Mouse (Mus musculus) forebrain, embryonic 13.5 days (tissue): ENCODE measurements around the gene Amigo1. TPM values are rescaled to one million over a fixed set of nuclear protein-coding genes. Genes with fewer than 3 reads are reported as not detected.

Source experiments
- ATAC-seq: fragments of 200-750 bp; cut with Nextera tagmentation; 2 replicates; pipeline ENCODE4 v1.8.0; 2017
- H3K27ac ChIP-seq: fragments of 300-500 bp; sonication (generic); 2 replicates; pipeline ENCODE4 v1.5.1; 2015; ENCODE audit warnings: inconsistent platforms, mild to moderate bottlenecking, moderate library complexity
- H3K27me3 ChIP-seq: fragments of 300-500 bp; sonication (generic); 2 replicates; pipeline ENCODE4 v1.6.1; 2015; ENCODE audit warnings: mild to moderate bottlenecking, inconsistent platforms
- H3K36me3 ChIP-seq: fragments of 300-500 bp; sonication (generic); 2 replicates; pipeline ENCODE4 v1.6.1; 2015; ENCODE audit warnings: mild to moderate bottlenecking, inconsistent platforms; ENCODE audit not compliant: poor library complexity, severe bottlenecking
- H3K4me1 ChIP-seq: fragments of 300-500 bp; sonication (generic); 2 replicates; pipeline ENCODE4 v1.6.1; 2015; ENCODE audit warnings: inconsistent platforms
- H3K4me2 ChIP-seq: fragments of 300-500 bp; sonication (generic); 2 replicates; pipeline ENCODE4 v1.6.1; 2015; ENCODE audit warnings: inconsistent platforms, mild to moderate bottlenecking, moderate library complexity
- H3K4me3 ChIP-seq: fragments of 300-500 bp; sonication (generic); 2 replicates; pipeline ENCODE4 v1.5.1; 2015; ENCODE audit warnings: mild to moderate bottlenecking, inconsistent platforms
- H3K9ac ChIP-seq: fragments of 300-500 bp; sonication (generic); 2 replicates; pipeline ENCODE4 v1.6.1; 2015; ENCODE audit warnings: mild to moderate bottlenecking, inconsistent platforms
- H3K9me3 ChIP-seq: fragments of 300-500 bp; sonication (generic); replicated peaks from 2 replicates; pipeline ENCODE4 v1.6.1; 2016; ENCODE audit warnings: inconsistent platforms
- whole genome bisulfite sequencing: fragments of 180-500 bp; shearing (Covaris S2); methylation state at CpG from one replicate; pipeline ENCODE4 v1.1.7; 2015; 5-methylcytosine and 5-hydroxymethylcytosine counted together
- polyA plus RNA-seq: library from polyadenylated mRNA; unstranded; fragments of >200 nt; fragmentation: Nextera tagmentation; extraction: Ambion mirVana; gene quantifications from 2 replicates; pipeline ENCODE4 v1.2.1, GENCODE M21; 2015

Amigo1 gene
- 6.4 and 8.1 TPM in 2 replicates for polyA plus RNA-seq

DNA sequence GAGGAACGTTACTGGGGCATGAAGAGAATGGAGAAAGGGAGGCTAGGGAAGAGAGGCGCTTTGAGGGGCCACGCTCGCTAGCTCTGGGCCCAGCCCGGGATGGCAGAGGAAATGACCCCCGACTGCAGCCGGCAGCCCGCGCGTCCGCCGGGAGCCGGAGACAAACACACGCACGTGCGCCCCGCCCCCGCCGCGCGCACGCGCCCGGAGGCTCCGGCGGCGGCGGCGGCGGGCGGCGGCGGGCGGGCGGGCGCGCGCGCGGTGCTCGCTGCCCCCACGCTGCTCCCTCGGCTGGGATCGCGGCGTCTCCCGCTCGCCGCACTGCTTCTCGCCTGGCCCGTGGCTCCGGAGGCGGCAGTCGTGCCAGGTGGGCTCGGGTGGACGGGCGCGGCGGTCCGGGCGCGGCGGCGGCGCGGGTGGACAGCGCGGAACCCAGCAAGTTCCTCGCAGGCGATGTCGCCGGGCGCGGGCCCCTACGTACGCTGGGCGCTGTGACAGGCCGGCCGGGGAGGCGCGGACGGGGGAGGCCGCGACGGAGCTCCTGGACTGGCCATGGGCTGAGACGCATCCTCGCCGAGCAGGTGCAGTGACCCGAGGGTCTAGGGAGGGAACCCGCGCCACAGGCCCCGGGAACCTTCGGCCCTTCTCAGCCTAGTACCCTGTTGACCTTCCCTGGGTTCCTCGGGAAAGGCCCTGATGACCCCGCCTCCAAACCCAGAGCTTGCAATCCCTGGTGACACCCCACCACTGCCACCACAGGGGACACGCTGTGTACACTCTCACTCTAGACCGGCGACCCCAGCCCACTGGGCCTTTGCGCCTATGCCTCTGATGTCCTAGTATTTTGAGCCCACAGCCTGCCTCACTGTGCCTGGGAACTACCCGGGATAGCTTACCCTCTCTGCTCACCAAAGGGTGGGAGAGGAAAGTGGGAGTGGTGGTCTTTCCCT, at the start of gene Amigo1:
Gene Amigo1, plus strand, starts transcription at position 238 of the 950 bp plus-strand sequence.
- no peak within 1 kb of the TSS for H3K27ac ChIP-seq
- peak; percentile 79 for ATAC-seq

DNA sequence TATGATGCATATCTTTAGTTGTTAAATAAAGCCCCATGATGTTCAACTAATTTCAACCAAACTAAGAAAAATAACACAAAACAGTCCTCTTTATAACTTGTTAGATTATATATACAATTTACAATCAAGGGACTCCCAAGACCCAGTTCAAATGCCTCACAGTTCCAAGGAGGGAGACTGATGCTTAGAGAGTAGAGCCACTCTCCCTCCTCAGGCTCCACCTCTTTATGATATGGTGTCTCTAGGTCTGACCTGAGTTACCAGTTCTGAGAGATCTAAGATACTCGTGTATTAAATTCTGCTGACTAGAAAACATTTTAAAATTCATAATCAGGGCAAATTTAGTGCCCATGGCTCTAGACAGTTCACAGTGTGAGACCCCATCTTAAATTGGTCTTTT, 47.0 kb upstream of the Amigo1 start:
- no peak for ATAC-seq

More for the DNA sequence above, at the start of gene Amigo1:
- Histone ChIP-seq H3K27me3 (peaks cover 11% of the 10 kb centered on the region), H3K4me2 (peak within 1 kb of the TSS; percentile 81), H3K9me3 (no peaks in the 10 kb centered on the region), H3K9ac (peak within 1 kb of the TSS; percentile 78), H3K36me3 (peaks cover 18% of the 10 kb centered on the region), H3K4me3 (peak within 1 kb of the TSS; percentile 79), H3K4me1 (peaks cover 42% of the 10 kb centered on the region)
- WGBS, result 1% methylated on average over 55 of the region's 100 CpGs

DNA sequence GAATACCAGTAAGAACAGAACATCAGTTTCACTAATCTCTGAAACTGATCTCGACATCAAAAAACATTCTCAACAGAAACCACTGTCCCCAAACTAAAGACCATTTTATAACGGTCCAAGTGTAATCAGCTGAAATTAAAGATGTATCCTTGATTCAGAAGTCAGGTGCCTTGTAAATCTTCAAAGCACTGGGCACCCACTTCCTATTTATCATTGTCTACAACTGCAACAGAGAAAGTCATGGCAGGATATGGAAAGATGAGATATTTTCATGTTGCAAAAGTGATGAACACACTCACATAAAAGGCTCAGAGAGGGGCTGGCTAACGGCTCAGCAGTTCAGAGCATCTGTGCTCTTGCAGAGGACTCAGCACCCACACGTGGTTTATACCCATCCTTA, 45.3 kb upstream of the Amigo1 start:
- Histone ChIP-seq H3K9ac (no peak overlapping the region), H3K36me3 (peaks cover 13% of the 10 kb centered on the region), H3K4me2 (no peak overlapping the region), H3K27ac (no peak overlapping the region), H3K9me3 (no peaks in the 10 kb centered on the region), H3K4me1 (peaks cover 20% of the 10 kb centered on the region), H3K27me3 (no peaks in the 10 kb centered on the region), H3K4me3 (no peak overlapping the region)
- WGBS, result 76% methylated on average over 4 of the region's 4 CpGs
- no peak for ATAC-seq

More for the DNA sequence above, 47.0 kb upstream of the Amigo1 start:
- Histone ChIP-seq H3K4me3 (no peak overlapping the region), H3K27me3 (no peaks in the 10 kb centered on the region), H3K27ac (no peak overlapping the region), H3K4me2 (no peak overlapping the region), H3K36me3 (peaks cover 13% of the 10 kb centered on the region), H3K9ac (no peak overlapping the region), H3K9me3 (no peaks in the 10 kb centered on the region), H3K4me1 (peaks cover 7% of the 10 kb centered on the region)
- WGBS, result 92% methylated on average over 1 of the region's 1 CpGs

DNA sequence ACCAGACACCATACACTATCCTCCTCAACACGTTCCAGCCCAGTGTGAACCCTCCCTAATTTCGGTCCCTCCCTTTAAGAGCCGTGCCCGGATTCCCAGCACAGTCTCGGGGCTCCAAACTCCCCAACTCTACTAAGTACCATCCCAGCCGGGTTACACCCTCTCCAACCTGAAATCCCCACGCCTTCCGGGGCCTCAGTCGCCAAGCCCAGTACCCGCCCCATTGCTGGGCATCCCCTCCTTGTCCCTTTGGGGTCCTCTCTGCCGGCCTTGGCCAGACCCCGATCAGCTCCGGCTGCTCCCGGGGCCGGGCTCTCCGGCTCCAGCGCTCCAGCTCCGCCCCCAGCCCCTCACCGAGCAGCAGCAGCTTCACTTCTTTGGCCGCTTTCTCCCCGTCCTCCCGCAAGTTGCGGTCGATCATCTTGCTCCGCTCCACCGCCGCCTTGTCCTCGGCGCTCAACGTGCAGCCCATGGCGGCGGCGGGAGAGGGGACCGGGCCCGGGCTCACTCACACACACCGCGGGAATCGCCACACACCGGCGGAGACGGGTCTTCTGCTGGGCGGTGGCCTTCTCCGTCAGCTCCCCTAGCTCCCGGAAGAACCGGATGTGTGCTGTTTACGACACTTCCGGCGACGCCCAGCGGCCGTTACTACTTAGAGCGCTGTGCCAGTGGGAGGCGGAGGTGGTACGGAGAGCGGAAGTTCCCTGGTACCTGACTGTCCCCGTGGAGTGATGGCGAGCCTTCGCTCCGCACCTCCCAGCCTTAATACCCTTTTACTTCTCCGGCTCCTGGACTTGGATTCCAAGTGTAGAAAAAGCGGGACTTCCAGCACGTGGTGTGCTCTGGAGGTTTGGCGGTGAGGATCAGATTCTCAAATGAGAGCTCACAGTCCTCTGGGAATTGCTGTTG, 40.3 kb upstream of the Amigo1 start, which contains the start of gene Gnai3:
Gene Gnai3, minus strand, starts transcription at position 613 of the 912 bp plus-strand sequence.
- Histone ChIP-seq H3K9me3 (no peaks in the 10 kb centered on the region), H3K27ac (peak within 1 kb of the TSS; percentile 91), H3K36me3 (no peaks in the 10 kb centered on the region), H3K4me2 (peak within 1 kb of the TSS; percentile 72), H3K27me3 (no peaks in the 10 kb centered on the region), H3K9ac (peak within 1 kb of the TSS; percentile 93), H3K4me3 (peak within 1 kb of the TSS; percentile 96), H3K4me1 (peaks cover 35% of the 10 kb centered on the region)
- under 1% methylated on average over 61 of the region's 63 CpGs for WGBS
- ATAC-seq, result peak; percentile 96

DNA sequence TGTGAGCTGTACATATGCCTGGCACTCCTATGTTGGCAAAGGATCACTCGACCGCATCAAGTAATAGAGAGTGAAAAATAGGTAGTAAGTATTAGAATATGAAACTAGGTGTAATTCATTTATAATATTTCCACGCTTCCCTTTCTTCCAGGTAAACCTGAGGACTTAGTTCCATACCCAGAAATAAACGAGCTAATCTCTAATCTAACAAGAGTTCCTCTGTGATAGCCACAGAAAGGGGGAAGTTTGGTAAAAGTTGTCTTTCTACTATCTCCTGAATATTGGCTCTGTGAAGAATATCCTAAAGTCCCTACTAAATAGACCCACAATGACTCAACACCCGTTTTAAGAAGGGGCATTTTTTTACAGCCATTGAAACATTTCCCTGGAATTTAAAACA, 39.5 kb upstream of the Amigo1 start:
- Histone ChIP-seq H3K36me3 (no peaks in the 10 kb centered on the region), H3K9ac (peak overlapping the region; percentile 93), H3K9me3 (no peaks in the 10 kb centered on the region), H3K4me2 (peak overlapping the region; percentile 72), H3K27ac (peak overlapping the region; percentile 91; the same call in 1 of the 2 replicates), H3K4me1 (peaks cover 35% of the 10 kb centered on the region), H3K4me3 (peak overlapping the region; percentile 96), H3K27me3 (no peaks in the 10 kb centered on the region)
- WGBS, result 59% methylated on average over 5 of the region's 5 CpGs
- ATAC-seq, result no peak

DNA sequence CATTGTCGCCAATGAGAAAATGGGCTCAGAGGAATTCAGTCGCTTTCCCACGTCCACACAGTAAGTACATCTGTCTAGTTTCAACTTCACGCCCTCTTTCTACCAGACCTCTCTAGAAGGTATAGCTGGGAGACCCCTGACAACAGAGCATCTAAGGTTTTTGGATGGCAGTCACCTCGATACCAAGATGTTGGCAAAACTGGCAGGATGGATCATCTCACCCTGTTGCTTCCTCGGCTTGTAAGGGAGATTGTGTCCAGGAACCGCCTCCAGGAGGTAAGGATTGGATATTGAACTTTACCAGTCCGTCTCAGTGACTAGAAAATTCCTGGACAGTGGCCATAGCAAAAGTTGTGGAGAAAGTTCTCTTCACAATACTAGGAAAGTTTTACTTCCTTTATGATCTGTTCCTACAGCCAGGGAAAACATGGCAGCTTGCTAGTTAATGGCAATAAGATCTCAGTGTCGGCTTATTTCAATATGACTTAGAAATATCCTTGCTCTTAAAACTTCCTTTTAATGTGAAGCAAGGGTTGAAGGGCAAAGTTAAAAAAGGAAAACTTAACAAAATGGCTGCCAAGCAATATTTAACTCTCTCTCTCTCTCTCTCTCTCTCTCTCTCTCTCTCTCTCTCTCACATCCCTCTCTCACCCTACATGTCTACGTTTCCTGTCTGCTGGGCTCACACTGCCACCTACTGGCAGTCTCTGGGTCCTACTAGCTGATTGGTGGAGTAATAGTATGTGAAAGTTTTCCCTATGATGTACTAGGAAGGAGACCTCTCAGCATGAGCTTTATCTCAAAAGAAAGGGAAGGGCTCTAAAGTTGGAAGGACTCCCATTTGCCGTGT, 38.5 kb upstream of the Amigo1 start:
- 66% methylated on average over 11 of the region's 11 CpGs for WGBS
- H3K9me3 ChIP-seq, result no peaks in the 10 kb centered on the region
- H3K36me3 ChIP-seq, result no peaks in the 10 kb centered on the region

DNA sequence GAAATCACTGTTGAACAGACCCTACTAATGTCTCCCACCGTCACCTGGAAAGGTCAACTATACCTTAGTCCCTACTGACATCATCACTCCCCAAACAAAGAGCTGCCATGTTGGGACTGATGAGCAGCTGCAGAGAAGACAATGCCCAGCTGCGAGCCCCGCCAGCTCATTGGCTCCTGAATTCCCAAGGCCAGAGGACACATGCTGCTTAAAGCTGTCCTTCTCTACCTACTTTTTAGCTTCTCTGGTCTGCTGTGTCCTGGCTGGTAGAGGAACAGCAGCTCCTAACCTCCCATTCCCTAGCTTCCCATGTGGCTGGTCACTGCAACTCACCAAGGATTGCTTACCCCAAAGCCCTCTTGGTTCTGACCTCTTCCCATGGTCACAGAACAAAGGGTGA, 33.8 kb upstream of the Amigo1 start:
- 79% methylated on average over 3 of the region's 3 CpGs for WGBS

More for the DNA sequence above, 38.5 kb upstream of the Amigo1 start:
- Histone ChIP-seq H3K9ac (no peak overlapping the region), H3K27me3 (no peaks in the 10 kb centered on the region), H3K27ac (no peak overlapping the region), H3K4me1 (peaks cover 35% of the 10 kb centered on the region), H3K4me3 (no peak overlapping the region), H3K4me2 (no peak overlapping the region)
- peak; percentile 60 for ATAC-seq

DNA sequence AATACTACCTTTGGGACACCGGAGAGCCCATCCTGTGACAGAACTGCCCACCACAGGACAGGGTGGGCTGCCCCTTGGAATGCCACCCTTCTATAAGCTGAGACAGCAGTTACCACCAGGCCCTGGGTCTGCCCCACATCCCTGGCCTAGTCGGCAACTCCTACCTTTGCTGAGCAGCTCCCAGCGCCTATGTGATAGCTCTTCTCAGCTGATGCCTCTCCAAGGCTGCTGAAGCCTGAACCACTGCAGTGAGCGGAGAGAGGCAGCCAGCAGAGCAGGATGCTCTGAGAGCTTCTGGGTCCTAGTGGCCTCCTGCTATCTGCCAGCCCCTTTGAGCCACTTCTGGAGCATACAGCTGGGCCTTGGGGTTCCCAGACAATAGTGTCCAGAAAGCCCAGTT, 31.5 kb upstream of the Amigo1 start, which contains the start of gene Gpr61:
Gene Gpr61, minus strand, starts transcription at position 227 of the 400 bp plus-strand sequence.
- peak within 1 kb of the TSS; percentile 48 for H3K9ac ChIP-seq
- 0 out of 2 replicates have a peak within 1 kb of the TSS, but pooled peaks have one; percentile 19 for H3K4me2 ChIP-seq
- 40% methylated on average over 4 of the region's 4 CpGs for WGBS
- H3K9me3 ChIP-seq, result no peaks in the 10 kb centered on the region
- no peaks in the 10 kb centered on the region for H3K36me3 ChIP-seq
- peaks cover 16% of the 10 kb centered on the region for H3K4me1 ChIP-seq
- H3K27ac ChIP-seq, result peak within 1 kb of the TSS; percentile 35; the same call in 1 of the 2 replicates
- no peaks in the 10 kb centered on the region for H3K27me3 ChIP-seq
- ATAC-seq, result no peak
- H3K4me3 ChIP-seq, result 0 out of 2 replicates have a peak within 1 kb of the TSS, but pooled peaks have one; percentile 2

More for the DNA sequence above, 33.8 kb upstream of the Amigo1 start:
- no peaks in the 10 kb centered on the region for H3K9me3 ChIP-seq
- ATAC-seq, result no peak
- no peaks in the 10 kb centered on the region for H3K27me3 ChIP-seq
- H3K9ac ChIP-seq, result no peak overlapping the region
- H3K36me3 ChIP-seq, result no peaks in the 10 kb centered on the region
- H3K4me2 ChIP-seq, result no peak overlapping the region
- H3K4me3 ChIP-seq, result no peak overlapping the region
- H3K4me1 ChIP-seq, result peaks cover 13% of the 10 kb centered on the region; the same call in 1 of the 2 replicates
- no peak overlapping the region for H3K27ac ChIP-seq

DNA sequence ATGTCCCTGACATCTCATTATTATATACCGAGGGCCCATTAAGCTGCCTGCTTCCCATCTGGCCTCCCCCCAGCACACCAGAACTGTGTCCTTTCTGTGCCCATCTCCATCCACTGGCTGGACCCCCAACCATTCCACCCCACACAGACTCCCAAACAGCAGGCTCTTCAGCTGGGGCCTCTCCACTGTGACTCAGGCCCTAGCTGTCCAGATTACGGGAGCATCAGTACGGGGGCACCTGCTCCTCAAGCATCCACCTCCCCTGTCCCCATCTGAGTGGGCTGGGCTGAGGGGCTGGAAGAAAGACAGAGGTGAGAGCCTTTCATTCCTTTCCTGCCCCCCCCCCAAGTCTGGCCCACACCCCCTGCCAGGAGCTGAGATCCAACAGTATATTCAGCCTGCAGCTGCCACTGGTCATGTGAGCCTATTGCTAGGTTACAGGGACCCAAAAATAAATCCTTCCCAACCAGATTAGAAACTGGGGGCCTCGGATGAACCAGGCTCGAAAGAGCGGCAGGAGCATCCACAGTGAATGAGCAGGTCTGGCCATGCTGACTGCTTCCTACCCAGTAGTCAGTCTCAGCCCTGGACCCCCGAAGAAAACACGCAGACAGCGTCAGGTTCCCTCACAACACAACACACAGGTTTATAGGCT, 27.6 kb upstream of the Amigo1 start:
- peak overlapping the region; percentile 21; the same call in 1 of the 2 replicates for H3K9ac ChIP-seq
- no peak overlapping the region for H3K4me3 ChIP-seq
- H3K36me3 ChIP-seq, result no peaks in the 10 kb centered on the region
- peak; percentile 32; the same call in 1 of the 2 replicates for ATAC-seq
- 36% methylated on average over 9 of the region's 9 CpGs for WGBS
- H3K27ac ChIP-seq, result no peak overlapping the region
- no peaks in the 10 kb centered on the region for H3K27me3 ChIP-seq
- H3K9me3 ChIP-seq, result no peaks in the 10 kb centered on the region
- peaks cover 16% of the 10 kb centered on the region for H3K4me1 ChIP-seq
- H3K4me2 ChIP-seq, result no peak overlapping the region

DNA sequence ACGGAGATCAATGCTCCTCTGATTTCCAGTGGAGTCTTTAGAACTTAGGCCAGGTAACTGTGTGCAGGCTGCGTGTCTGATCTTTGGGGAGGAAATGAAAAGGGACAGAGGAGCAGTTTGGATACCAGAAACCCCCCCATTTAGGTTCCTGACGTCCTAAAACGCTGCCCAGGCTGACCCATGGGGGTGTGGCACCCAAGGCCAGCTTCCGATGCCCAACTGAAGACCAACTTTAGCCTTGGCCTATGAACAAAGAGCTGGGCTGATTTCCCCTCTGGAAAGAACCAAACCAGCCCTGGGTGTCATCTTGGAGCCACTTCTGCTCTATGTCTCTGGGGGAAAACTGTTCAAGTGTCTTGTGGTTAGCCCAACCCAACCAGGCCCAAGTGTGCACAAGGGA, 22.0 kb upstream of the Amigo1 start:
- Histone ChIP-seq H3K27ac (no peak overlapping the region), H3K27me3 (no peaks in the 10 kb centered on the region), H3K9me3 (no peaks in the 10 kb centered on the region), H3K36me3 (no peaks in the 10 kb centered on the region), H3K9ac (no peak overlapping the region), H3K4me1 (peaks cover 40% of the 10 kb centered on the region), H3K4me3 (no peak overlapping the region), H3K4me2 (no peak overlapping the region)
- ATAC-seq, result no peak
- WGBS, result 67% methylated on average over 5 of the region's 5 CpGs
